Mouse (Mus musculus) urinary bladder, postnatal 14 days (tissue): ENCODE results near the gene Crybg2.

ENCODE experiments used
- DNase-seq: peaks from one replicate; pipeline ENCODE4 v3.0.0; 2021; ENCODE audit warnings: low spot score

Crybg2 gene

GRCm38 (mm10) chr4:134058166-134058715 lies 2.4 kb upstream of the Crybg2 start:
- DNase-seq = no peak

- no peak for DNase-seq
These were observed 1.7 kb upstream of the Crybg2 start for GRCm38 (mm10) chr4:134058908-134059307.

GRCm38 (mm10) chr4:134061166-134061830 lies 683 bp downstream of the Crybg2 start:
- DNase-seq = peak; percentile 43

GRCm38 (mm10) chr4:134061944-134062446 lies 1.4 kb downstream of the Crybg2 start:
- peak; percentile 63 for DNase-seq

GRCm38 (mm10) chr4:134062561-134062960 lies 1.9 kb downstream of the Crybg2 start:
- no peak for DNase-seq

- peak; percentile 79 for DNase-seq
These were observed 4.9 kb downstream of the Crybg2 start for GRCm38 (mm10) chr4:134065431-134066004.

GRCm38 (mm10) chr4:134067383-134067782 lies 6.8 kb downstream of the Crybg2 start:
- peak; percentile 29 for DNase-seq

- DNase-seq = peak; percentile 43
These were observed 7.4 kb downstream of the Crybg2 start for GRCm38 (mm10) chr4:134067833-134068544.

GRCm38 (mm10) chr4:134068793-134069580 lies 8.4 kb downstream of the Crybg2 start:
- DNase-seq = no peak

- peak; percentile 59 for DNase-seq
These were observed 18.1 kb downstream of the Crybg2 start for GRCm38 (mm10) chr4:134078694-134079093.

- DNase-seq = no peak
These were observed 20.1 kb downstream of the Crybg2 start for GRCm38 (mm10) chr4:134080674-134081073.

GRCm38 (mm10) chr4:134081730-134082386 lies 21.2 kb downstream of the Crybg2 start:
- DNase-seq = peak; percentile 86

- DNase-seq = no peak
These were observed 21.8 kb downstream of the Crybg2 start for GRCm38 (mm10) chr4:134082460-134082859.

- DNase-seq = no peak
These were observed 24.4 kb downstream of the Crybg2 start for GRCm38 (mm10) chr4:134084999-134085398.

- peak; percentile 38 for DNase-seq
These were observed 26.8 kb downstream of the Crybg2 start for GRCm38 (mm10) chr4:134087412-134087811.

- no peak for DNase-seq
These were observed 28.4 kb downstream of the Crybg2 start for GRCm38 (mm10) chr4:134089029-134089428.

GRCm38 (mm10) chr4:134090521-134091224 lies 30.1 kb downstream of the Crybg2 start:
- no peak for DNase-seq

- DNase-seq = no peak
These were observed 30.6 kb downstream of the Crybg2 start for GRCm38 (mm10) chr4:134091225-134091529.

GRCm38 (mm10) chr4:134092382-134093288 lies 32.0 kb downstream of the Crybg2 start:
- peak; percentile 61 for DNase-seq
